ENCODE assay signal across 8 mouse cellular contexts in genomic region chr16:89924249-89924890, GRCm38 (mm10).
DNase-seq lines count a peak whose midpoint lies in the region; ATAC-seq lines count a peak whose summit lies in the region.

No protein-coding gene starts in this region.

- peak; percentile 78 to 87 for DNase-seq in adrenal gland, adult (ENCODE audit: inconsistent age in 2 of 2, low spot score in 1 of 2)
- DNase-seq in adrenal gland, postnatal 4 days (ENCODE audit: low spot score in 2 of 2): no peak
- DNase-seq in testis, postnatal 10 days (ENCODE audit: low spot score): peak; percentile 72
- no peak for DNase-seq in testis, postnatal 14 days (ENCODE audit: low spot score)
- DNase-seq in hindbrain, embryonic 10.5 days (ENCODE audit: low spot score): no peak
- DNase-seq in midbrain, embryonic 14.5 days: peak; percentile 73
- no peak for DNase-seq in layer of hippocampus, postnatal 25 days (ENCODE audit: extremely low spot score in 1 of 2, low spot score in 1 of 2)
- DNase-seq in urinary bladder, postnatal 10 days (ENCODE audit: low spot score): no peak

- H3K9ac ChIP-seq in midbrain, embryonic 14.5 days (replicated peaks; ENCODE audit: low read length): no peak overlapping the region

- peak overlapping the region; percentile 53; the same call in 1 of the 2 replicates for H3K27ac ChIP-seq in hindbrain, embryonic 10.5 days
- peak overlapping the region; percentile 45; the same call in 1 of the 2 replicates for H3K27ac ChIP-seq in midbrain, embryonic 14.5 days (replicated peaks; ENCODE audit: low read depth, low read length)

- H3K4me1 ChIP-seq in hindbrain, embryonic 10.5 days (replicated peaks): peaks cover 24% of the 10 kb centered on the region
- peaks cover 8% of the 10 kb centered on the region; the same call in 1 of the 2 replicates for H3K4me1 ChIP-seq in midbrain, embryonic 14.5 days (ENCODE audit: control insufficient read depth, insufficient read depth, low read length)

- 79% methylated on average over 14 of the region's 14 CpGs for WGBS in hindbrain, embryonic 10.5 days
- WGBS in midbrain, embryonic 14.5 days: 50% methylated on average over 14 of the region's 14 CpGs

- H3K4me2 ChIP-seq in midbrain, embryonic 14.5 days (ENCODE audit: low read length): no peak overlapping the region

- no peaks in the 10 kb centered on the region for H3K9me3 ChIP-seq in hindbrain, embryonic 10.5 days
- H3K9me3 ChIP-seq in midbrain, embryonic 14.5 days (ENCODE audit: control insufficient read depth, low read length): no peaks in the 10 kb centered on the region

- no peaks in the 10 kb centered on the region for H3K36me3 ChIP-seq in hindbrain, embryonic 10.5 days
- no peaks in the 10 kb centered on the region for H3K36me3 ChIP-seq in midbrain, embryonic 14.5 days (ENCODE audit: control insufficient read depth, insufficient read depth, low read length)

- no peaks in the 10 kb centered on the region for H3K27me3 ChIP-seq in hindbrain, embryonic 10.5 days (ENCODE audit: insufficient read depth, poor library complexity, severe bottlenecking)
- H3K27me3 ChIP-seq in midbrain, embryonic 14.5 days (ENCODE audit: control insufficient read depth, insufficient read depth, low read length): no peaks in the 10 kb centered on the region

- H3K4me3 ChIP-seq in hindbrain, embryonic 10.5 days: no peak overlapping the region
- H3K4me3 ChIP-seq in midbrain, embryonic 14.5 days (replicated peaks; ENCODE audit: low read depth, low read length): no peak overlapping the region

- peak; percentile 44 for ATAC-seq in midbrain, embryonic 14.5 days (ENCODE audit: low FRiP score, low TSS enrichment)

Comparison
In these comparisons a context has a peak if more than half of its experiments do, and no peak if none do; other contexts are left out.
1. DNase-seq: peak in adrenal gland, adult (2 of 2), testis, postnatal 10 days (single experiment) and midbrain, embryonic 14.5 days (single experiment); none in adrenal gland, postnatal 4 days (0 of 2), testis, postnatal 14 days (single experiment), hindbrain, embryonic 10.5 days (single experiment), layer of hippocampus, postnatal 25 days (0 of 2) and urinary bladder, postnatal 10 days (single experiment).